Mouse (Mus musculus) brain, embryonic 14.5 days (tissue): ENCODE results near the gene Ubxn2a.

Experiments
- CTCF ChIP-seq: fragments of 200-500 bp; IDR thresholded peaks from 2 replicates; pipeline ENCODE4 v1.5.1; 2012; ENCODE audit warnings: inconsistent platforms, mild to moderate bottlenecking, moderate library complexity, borderline replicate concordance; ENCODE audit not compliant: insufficient read depth, insufficient read length; ENCODE audit errors: extremely low read depth
- POLR2A ChIP-seq: fragments of 200-500 bp; IDR thresholded peaks from 2 replicates; pipeline ENCODE4 v1.6.1; 2012; ENCODE audit warnings: mild to moderate bottlenecking, inconsistent platforms, borderline replicate concordance; ENCODE audit not compliant: poor library complexity, insufficient read depth, insufficient read length, severe bottlenecking; ENCODE audit errors: extremely low read depth

DNA sequence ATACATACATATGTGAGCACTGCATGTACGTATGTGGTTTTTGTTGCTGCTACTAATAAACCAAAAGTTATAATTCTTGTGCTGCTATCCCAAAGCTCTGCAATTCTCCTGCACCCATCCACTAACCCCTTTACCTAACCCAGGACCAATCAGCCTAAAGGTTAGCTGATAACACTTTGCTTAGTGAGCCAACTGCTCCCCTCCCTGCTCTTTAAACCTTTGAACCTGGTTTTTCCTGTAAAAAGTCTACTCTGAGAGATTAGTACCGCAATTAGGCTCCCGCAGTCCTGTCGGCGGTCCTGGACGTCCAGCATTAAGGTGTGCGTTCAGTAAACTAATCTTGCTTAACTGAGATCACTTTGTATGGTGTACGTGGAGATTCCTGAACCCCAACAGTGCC is 31.9 kb downstream of the Ubxn2a start:
- TF ChIP-seq CTCF: no peak
- no peak for TF ChIP-seq POLR2A
